Mouse (Mus musculus): ENCODE measurements around the gene Lhfp.

Gene Lhfp
- long read RNA-seq, experiment 1, transcript Lhfp-201 (4 exons, 2,108 nt), result major isoform, 25 of 29 reads
- long read RNA-seq, experiment 1, partial matches to known transcripts, result 0 of 29 reads
- long read RNA-seq, experiment 1, other reads (novel, unspliced or antisense), result 4 of 29 reads
- long read RNA-seq, experiment 2, transcript Lhfp-201 (4 exons, 2,108 nt), result major isoform, 27 of 31 reads
- long read RNA-seq, experiment 2, partial matches to known transcripts, result 3 of 31 reads
- long read RNA-seq, experiment 2, other reads (novel, unspliced or antisense), result 1 of 31 reads

DNA sequence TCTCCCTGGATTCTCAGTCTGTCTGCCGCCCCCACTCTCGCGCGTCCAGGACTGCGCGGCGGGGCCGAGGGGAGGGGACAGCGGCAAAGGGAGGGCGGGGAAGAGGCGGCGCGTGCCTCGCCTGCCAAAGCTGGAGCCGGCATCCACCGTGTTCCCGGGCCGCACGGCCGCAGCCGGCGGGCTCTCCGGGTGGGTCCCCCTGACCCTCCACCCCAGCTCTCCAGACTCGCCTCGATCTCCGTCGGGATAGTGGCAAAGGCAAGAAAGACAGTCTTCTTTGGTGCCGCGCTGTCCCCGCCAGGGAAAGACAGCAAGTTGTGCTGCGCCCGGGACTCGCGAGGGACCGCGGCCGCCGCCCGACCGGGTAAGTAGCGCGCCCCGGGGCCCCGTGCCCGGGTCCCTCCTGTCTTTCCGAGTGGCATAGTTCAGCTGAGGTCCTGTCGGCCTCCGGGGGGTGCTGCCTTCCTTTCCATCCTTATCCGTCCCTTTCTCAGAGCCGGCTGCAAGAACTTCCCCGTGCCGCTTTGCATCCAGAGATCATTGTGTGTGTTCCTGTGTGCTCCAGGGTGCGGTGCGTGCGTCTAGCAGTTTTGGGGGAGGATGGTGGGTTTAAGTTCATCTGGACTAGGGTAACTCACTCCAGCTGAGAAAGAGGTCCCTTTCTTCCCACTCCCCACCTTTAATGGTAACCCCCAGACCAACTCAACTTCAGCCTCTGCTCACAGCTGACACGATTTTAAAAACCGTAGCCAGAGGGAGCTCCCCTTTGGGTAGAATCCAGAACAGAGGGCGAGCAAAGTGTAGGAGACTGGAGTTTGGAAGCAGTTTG lies at the start of gene Lhfp:
TSS of gene Lhfp (plus strand) at position 118 of the 829 bp plus-strand sequence.
- intact Hi-C loops (cut with DNase I), result loop anchor here (2.0 kb wide), 1 partner anchor 205 kb away; no protein-coding TSS in a partner anchor

DNA sequence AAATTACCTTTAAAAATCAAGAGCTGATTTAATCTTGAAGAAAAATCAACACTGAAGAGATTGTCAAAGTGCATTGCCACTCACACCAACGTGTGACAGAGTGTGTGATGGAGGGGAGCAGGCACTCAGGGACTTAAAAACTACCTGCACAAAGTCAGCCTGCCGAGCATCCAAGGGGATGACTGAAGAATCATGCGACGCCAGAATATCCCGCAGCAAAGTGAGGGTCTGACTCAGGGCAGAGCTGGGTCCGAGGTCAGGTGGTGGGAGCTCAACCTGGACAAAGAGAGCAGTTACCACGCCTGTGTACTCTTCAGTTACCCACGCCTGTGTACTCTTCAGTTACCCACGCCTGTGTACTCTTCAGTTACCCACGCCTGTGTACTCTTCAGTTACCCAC lies 48.0 kb upstream of the Lhfp start:
- intact Hi-C loops (cut with DNase I), result no loop called here

DNA sequence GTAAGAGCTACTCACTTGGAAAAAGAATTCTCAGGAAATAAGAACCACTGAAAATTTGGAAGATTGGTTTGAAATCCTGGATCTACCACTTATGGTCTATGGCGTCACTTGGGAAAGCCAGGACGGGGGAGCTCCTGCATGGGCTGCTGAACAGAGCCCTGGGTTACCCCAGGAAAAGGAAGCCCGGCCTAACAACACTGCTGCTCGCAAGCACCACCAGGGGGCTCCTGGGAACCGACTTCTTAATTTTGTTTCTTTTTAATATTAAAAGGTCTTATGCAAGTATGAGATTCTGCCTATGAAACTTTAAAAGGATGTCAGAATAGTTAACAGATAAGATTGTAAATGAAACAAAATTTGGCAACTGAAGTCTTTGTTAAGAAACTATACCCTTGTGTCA lies 46.7 kb upstream of the Lhfp start:
- intact Hi-C loops (cut with DNase I), result no loop called here

DNA sequence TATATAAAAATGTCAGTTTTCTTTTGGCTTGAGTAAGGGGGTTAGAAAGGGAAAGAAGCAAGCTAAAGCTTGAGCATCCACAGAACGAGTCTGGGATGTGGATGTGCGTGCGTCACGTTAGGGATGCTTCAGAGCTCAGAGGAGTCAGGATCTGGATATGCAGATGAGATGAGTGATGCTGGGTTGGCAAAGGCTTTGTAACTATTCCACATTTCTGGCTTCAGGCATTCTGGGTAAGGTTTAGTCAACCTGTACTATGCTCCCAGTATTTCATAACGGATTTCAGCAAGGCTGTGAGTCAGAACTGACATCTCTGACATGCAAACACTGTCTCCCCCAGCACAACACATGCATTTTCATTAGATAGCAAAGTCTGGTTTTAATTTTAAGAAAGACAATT lies 44.7 kb upstream of the Lhfp start:
- intact Hi-C loops (cut with DNase I), result no loop called here

DNA sequence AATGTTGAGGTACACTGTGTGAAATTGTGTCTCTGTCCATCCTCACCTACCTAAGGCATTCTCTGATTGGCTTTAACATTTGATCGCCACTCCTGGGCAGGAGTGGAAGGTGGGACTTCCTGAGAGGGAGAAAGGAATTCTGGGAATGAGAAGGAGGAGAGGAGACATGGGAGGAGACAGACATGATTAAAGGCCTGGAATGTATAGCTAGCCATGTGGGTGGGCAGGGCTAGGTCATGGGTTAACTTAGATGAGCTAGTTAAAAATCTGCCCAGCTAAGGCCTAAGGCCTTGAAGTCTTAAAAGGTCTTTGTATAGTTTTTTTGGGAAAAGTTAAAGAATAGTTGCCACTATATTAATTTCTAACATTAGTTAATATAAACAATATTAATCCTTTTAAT lies 43.9 kb upstream of the Lhfp start:
- intact Hi-C loops (cut with DNase I), result no loop called here

DNA sequence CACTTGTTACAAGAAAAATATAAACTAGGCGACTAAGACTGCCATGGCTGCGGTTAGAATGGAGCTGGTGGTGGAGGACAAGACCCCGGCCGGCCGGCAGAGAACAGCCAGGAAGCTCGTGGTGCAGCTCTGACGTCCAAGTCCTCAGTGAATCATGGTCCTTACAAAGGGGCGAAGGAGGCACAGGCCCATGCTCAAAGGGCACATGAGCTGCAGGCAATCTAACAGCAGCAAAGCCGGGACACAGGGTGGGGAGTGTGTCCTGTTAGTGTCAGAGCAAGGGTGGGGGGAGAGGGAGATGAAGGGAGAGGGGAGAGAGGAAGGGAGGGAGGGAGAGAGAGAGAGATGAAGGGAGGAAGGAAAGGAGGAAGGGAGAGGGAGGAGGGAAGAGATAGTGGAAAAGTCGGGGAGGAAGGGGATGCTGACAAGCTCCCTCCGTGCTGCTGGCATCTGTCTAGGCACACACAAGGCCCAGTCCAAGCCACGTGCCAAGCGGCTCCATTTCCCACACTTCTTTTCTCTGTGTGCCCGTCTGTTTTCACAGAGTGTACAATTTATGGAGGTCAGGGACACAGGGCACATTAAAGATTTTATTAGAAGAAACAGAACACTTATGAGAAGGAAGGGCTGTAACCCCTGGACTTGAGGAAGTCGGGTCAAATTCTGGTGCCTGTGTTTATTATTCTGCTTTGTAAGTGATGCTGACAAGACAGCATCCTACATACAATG lies 42.1 kb upstream of the Lhfp start:
- intact Hi-C loops (cut with DNase I), result no loop called here

DNA sequence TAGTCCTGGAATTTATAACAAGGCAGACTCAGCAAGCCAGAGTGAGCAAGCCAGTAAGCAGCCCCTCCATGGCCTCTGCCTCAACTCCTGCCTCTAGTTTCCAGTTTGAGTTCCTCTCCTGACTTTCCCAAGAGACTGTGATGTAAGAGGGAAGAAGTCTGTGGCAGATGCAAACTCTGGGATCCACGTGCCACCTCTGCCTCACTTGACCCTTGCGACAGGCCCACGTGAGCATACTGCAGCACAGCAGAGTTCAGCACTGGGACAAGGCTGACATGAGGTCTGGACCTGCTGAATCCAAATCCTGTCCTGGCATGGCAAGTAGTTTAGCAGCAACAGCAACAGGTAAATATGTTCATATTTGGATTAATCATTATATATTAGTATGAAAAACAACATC lies 41.3 kb upstream of the Lhfp start:
- intact Hi-C loops (cut with DNase I), result no loop called here

DNA sequence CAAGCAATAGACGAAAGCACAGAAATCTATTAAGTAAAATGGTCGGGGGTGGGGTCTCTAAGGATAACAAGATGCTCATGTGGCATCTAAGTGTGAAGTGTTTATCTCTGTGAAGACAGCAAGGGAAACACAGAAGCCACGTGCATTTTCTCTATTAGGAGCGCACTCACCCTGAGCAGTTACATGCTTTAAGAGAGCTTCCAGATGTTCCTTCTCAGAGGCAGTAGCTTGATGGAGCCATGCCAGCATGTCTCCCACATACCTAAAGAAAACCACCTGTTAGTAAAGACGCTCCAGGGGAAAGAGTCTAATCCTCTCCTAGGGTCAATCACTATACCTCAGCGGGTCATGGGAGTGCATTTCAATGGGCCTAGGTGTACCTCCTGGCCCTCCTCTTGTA lies 39.3 kb upstream of the Lhfp start:
- intact Hi-C loops (cut with DNase I), result no loop called here

DNA sequence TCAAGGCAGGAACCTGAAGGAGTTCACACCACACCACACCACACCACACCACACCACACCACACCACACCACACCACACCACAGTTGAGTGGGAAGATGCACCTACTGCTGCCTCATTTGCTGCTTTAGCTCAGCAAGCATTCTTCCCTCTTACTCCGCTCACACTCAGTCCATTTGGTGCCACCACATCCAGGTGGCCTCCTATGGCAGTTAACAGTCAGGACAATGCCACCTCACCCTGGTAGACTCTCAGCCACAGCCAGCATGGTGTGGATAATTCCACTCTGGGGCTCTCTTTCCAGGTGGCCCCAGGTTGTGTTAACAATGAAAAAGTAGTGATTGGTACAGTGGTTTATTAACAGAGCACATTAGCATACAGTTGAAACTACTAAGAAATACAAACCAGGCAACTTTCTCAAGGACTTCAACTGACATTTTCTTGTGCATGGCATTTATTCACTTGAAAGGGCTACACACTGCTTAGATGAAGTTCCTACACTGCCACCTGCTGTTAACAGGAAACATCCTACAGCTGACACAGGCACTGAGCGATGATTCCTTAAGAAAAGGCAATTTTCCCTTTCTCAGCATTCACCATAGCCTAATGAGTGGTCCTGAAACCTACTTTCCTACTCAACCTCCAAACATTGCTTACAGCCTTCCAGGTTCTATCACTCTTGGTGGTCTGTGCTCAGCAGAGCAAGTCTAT lies 36.8 kb upstream of the Lhfp start:
- intact Hi-C loops (cut with DNase I), result loop anchor here (5.0 kb wide), 1 partner anchor 747 kb away; no protein-coding TSS in a partner anchor

DNA sequence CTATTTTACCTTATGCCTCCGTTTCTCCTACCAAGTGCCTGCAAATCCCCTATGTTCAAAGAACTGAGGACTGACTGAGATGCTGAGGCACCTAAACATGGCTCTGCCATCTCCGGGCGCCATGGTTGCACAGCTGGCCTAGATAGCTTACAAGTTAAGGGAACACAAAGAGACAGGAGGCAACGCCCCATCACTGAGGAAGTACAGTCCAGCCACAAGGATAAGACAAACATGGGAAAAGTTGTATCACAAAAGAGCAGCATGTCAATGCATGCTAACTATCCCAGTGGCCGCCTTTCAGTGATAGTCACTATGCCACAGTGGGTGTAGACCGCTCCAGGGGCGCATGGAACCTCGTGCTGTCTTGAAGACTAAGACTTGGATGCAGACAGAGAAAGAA lies 33.9 kb upstream of the Lhfp start:
- intact Hi-C loops (cut with DNase I), result loop anchor here (5.0 kb wide), 1 partner anchor 750 kb away; no protein-coding TSS in a partner anchor

DNA sequence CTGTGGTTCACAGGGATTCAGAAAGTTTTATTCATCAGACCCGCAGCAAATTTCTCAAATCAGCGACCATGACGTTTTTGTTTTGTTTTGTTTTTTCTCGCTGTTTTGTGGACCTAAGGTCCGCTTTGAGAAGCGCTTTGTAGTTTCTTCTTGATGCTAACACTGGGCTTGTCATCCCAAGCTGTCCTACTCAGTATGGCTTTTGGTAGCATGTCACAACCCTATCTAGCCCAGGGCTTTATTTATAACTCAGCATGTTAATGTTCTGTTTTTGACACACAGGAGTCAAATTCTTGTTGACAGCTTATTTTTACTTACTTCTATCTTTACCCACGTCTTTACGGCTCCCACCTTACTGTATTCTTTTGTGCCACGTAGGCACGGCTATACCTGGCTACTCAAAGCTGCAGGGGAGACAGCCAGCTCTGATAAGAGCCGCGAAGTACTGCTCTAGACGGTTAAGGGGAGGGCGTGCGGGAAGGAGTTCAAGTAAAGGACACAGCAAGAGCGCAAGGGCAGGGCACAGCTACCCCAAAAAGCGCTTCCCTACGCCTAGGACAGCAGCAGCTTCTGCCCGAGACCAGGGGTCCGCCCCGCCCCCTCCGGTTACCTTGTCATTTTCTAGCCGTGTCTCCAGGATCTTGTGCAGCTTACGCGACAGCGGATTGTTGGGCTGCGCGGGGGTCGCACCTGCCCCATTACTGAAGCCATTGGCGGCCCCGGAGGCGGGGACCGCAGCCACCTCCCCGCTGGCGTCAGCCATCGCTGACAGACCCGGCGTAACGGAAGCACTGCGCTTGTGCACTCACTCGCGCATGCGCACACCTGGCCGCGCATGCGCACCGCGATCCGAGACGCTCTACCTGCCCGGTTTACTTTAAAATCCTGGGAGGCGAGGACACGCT lies 24.6 kb upstream of the Lhfp start, which contains the start of gene Cog6:
TSS of gene Cog6 (minus strand) at position 802 of the 905 bp plus-strand sequence.
- intact Hi-C loops (cut with DNase I), result no loop called here

DNA sequence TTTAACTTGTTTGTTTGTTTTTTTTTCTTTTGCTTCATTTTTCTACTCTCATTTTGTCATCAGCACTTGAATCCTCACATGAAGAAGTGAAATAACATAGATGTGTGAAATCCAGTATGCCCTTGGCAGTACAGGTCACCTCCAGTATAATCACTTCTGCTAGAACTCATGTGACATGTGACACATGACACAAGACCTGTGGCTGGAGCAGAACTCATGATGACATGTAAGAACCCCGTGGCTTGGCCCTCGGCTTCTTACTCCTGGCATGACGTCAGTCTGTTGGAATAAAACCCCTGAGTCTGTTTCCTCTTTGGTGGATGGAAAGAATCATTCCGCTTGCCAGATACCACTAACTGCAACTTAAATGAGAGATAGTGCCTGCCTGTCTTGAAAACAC lies 14.0 kb upstream of the Lhfp start:
- intact Hi-C loops (cut with DNase I), result loop anchor here (5.0 to 10.0 kb wide), 2 partner anchors 220 to 277 kb away; no protein-coding TSS in a partner anchor

DNA sequence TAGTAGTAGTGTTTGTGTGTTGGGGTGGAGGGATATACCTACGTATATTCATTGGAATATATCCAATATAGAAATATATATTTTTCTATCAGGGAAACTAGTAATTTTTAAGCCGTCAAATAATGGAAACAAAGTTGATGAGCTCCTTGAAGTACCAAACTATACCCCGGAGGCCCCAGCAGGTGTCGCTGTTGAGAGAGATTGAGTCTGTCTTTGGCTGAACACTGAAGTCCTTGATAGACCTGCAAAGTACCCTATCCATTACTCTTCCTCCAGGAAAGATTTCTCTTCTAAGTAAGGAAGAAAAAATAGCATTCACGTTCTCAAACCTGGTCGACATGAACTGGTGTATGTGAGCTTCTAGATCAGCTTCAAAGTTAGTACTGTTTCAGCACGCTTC lies 12.3 kb upstream of the Lhfp start:
- intact Hi-C loops (cut with DNase I), result loop anchor here (2.0 to 10.0 kb wide), 3 partner anchors 218 to 420 kb away; no protein-coding TSS in a partner anchor

DNA sequence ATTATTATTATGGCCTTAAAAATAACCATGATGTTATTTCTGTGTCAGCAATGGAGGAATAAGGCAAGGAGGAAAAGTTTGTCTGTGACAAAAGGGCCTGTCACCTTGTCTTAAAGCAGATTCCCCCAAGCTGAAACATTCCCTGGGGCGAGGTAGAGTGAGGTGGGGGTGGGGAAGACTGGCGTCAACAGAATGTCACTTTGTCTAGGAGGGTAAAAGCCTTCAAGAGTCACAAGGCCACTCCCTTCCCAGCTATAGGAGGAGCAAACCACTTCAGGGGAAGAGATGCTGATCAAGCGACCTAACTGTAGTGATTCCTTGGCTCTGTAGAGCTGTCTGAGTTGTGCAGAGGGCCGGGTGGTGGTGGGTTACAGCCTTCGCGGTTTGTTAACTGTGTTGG lies 9.7 kb upstream of the Lhfp start:
- intact Hi-C loops (cut with DNase I), result loop anchor here (5.0 kb wide), 1 partner anchor 301 kb away; no protein-coding TSS in a partner anchor

DNA sequence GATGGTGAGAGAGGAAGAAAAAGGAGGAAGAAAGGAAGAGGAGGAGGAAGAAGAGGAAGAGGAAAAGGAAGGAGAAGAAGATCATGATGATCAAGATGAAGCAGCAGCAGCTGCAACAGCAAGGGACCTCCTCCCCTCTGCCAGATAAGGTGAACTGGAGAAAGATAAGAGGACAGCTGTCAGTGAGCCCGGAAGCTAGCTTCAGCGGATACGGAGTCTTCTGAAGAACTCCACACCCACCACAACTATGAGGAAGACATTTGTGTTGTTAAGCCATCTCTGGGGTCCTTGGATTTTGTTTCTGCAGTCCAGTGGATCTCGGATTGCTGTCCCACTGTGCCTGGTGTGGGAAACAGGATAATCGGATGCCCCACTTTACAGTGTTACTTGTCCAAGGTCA lies 8.9 kb upstream of the Lhfp start:
- intact Hi-C loops (cut with DNase I), result loop anchor here (5.0 kb wide), 1 partner anchor 300 kb away; no protein-coding TSS in a partner anchor

DNA sequence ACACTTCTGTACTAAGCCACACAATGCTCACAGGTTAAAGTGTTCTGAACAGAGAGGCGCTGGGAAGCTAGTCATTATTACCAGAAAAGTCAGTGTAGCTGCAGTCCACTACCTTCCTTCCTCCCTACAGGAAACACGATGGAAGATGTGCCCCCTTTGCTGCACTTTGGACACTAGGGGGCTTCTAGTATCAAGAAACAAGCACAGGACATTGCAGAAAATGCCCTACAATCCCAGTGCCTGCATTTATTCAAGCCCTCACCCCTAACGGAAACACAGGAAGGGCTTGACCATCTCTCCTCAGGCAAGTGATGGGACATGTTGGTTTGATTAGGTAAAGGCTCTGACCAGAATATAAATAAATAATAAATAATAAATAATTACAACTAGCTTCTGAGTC lies 7.9 kb upstream of the Lhfp start:
- intact Hi-C loops (cut with DNase I), result loop anchor here (5.0 kb wide), 1 partner anchor 299 kb away; no protein-coding TSS in a partner anchor

DNA sequence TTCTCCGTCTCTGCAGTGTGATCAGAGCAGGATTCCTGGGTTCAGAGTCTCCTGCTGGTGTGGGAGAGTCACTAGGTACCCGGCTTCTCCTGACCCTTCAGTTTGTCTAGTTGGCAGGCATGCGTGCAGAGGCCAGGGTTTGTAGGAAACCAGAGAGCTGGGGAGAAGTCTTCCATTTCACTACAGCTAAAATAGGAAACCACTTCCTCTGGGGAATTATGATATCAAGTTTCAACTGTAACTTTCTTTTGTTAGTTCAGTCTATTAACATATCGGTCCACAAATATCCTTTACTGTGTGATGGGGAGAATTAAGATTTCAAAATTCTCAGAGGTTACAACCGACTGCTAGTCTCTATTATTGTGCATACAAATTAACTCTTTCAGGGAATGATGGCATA lies 5.3 kb upstream of the Lhfp start:
- intact Hi-C loops (cut with DNase I), result no loop called here

DNA sequence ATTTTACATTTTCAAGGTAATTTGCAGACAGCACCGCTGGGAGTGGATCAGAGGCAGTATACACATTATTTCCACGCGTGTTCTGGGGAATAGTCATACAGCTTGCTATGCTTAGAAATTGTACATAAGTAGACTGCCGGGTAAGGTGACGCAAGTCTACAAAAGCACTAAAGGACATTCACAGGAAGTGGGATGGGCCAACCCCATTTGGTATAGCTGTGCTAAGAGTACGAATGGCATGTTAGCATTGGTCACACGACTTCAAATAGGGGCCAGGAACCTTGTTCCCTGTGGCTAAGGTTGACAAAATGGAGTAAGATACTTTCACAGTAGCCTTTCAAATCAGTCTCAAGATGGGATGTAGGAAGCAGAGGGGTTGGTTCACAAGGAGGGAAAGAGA lies 4.4 kb upstream of the Lhfp start:
- intact Hi-C loops (cut with DNase I), result no loop called here

DNA sequence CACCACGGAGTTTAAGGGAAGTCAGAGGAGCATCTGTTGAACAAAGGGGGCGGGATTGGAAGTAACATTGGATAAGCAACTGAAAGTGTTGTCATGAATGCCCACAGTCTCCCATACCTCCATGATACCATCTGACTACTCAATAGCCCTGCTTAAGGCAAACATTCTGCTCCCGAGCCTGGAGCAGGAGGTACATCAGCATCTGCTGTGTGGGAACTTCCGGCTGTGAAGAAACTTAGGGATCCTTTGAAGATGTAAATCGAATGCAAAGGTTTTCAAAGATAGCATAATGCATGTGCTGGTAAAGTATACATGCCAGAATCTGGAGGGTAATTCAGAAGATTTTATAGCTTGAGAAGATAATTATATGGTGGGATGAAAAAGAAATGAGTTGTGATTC lies 2.4 kb upstream of the Lhfp start:
- intact Hi-C loops (cut with DNase I), result no loop called here

DNA sequence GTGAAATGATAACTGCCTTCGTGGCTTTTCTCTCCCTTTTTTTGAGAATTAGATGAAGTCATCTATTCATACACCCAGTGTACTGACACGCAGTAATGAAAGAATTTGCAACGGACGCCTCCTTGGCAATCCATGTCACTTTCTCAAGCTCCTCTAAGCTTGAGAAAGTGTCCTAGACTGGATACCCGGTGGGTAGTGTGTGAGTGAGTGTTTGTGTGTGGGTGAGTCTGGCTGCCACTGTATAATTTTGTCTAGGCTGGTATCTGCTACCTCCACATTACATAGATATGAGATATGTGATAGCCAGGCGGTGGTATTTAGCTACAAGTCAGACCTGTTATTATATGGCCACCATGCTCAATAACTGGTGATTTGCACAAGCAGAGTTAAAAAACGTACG lies 1.6 kb upstream of the Lhfp start:
- intact Hi-C loops (cut with DNase I), result loop anchor here (2.0 kb wide), 1 partner anchor 207 kb away; no protein-coding TSS in a partner anchor

All from adrenal gland (tissue).